Mouse (Mus musculus): Measurements from ENCODE around the gene Ccdc188. TPM values are rescaled to one million over a fixed set of nuclear protein-coding genes. Genes with fewer than 3 reads are reported as not detected.
A peak's percentile ranks its signal among the peaks of the same experiment; 100 is the strongest.

Gene Ccdc188
- not detected in 2 replicates for polyA plus RNA-seq (2015; fragmentation: Nextera tagmentation; extraction: Ambion mirVana)

DNA sequence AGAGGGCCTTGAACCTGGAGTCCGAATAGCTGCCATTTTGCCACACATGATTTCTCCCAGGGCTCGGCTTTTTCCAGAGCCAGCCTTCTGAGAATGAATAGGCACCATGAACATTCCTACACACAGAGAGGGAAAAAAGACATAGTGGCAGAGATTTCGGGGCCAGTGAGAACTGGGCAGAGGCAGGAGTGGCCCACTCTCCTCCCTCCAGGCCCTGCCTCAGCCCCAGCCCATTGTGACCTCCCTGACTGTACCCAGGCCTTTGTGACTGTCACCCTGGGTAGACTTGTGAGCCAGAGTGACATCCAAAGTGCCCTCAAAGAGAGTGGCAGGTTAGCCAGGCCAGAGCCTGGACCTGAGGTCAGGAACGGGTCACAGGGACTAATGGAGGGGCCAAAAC is at the start of gene Ccdc188:
Gene Ccdc188, plus strand, starts transcription at position 301 of the 400 bp plus-strand sequence.
- no peaks in the 10 kb centered on the region for H3K27me3 ChIP-seq (ENCODE audit: control insufficient read depth, insufficient read depth, low read depth, low read length)
- H3K9me3 ChIP-seq (replicated peaks; ENCODE audit: control insufficient read depth, low read length) = no peaks in the 10 kb centered on the region
- no peak within 1 kb of the TSS for H3K4me3 ChIP-seq (ENCODE audit: low read depth, low read length)
- no peak within 1 kb of the TSS for H3K27ac ChIP-seq (ENCODE audit: low read length)
- 52% methylated on average over 4 of the region's 4 CpGs for WGBS (ENCODE audit: insufficient replicate concordance)
- H3K36me3 ChIP-seq (ENCODE audit: control insufficient read depth, insufficient read depth) = no peaks in the 10 kb centered on the region
- ATAC-seq (ENCODE audit: low read depth) = no peak
- no peak within 1 kb of the TSS for H3K4me2 ChIP-seq (ENCODE audit: low read depth, low read length)
- no peak within 1 kb of the TSS for H3K9ac ChIP-seq (ENCODE audit: low read depth, low read length)
- H3K4me1 ChIP-seq (ENCODE audit: control insufficient read depth, low read depth, low read length) = peaks cover 7% of the 10 kb centered on the region; the same call in 1 of the 2 replicates

DNA sequence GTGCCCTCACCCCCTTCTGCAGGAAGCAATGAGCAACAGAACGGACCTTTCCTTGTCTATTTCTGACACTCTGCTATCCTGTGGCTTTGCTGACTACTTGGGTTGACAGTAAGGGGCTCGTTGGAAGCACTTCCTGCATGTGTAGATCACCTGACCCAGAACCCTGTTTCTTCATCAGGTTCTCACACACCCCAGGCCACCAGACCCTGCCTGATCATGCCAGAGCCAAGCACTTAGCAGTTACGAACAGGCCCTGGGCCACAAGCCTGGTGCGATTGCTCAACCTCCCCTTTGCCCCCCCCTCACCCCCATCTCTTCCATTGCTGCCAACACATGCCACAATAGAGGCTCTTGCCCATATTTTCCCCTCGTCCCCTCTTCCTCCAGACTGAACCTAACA is 48.5 kb upstream of the Ccdc188 start:
- Histone ChIP-seq H3K9me3 (replicated peaks; ENCODE audit: control insufficient read depth, low read length) (no peaks in the 10 kb centered on the region), H3K4me1 (ENCODE audit: control insufficient read depth, low read depth, low read length) (no peaks in the 10 kb centered on the region), H3K36me3 (ENCODE audit: control insufficient read depth, insufficient read depth) (no peaks in the 10 kb centered on the region), H3K27ac (ENCODE audit: low read length) (no peak overlapping the region), H3K27me3 (ENCODE audit: control insufficient read depth, insufficient read depth, low read depth, low read length) (no peaks in the 10 kb centered on the region), H3K4me3 (ENCODE audit: low read depth, low read length) (no peak overlapping the region), H3K4me2 (ENCODE audit: low read depth, low read length) (no peak overlapping the region), H3K9ac (ENCODE audit: low read depth, low read length) (no peak overlapping the region)
- ATAC-seq (ENCODE audit: low read depth) = no peak
- 29% methylated on average over 5 of the region's 5 CpGs for WGBS (ENCODE audit: insufficient replicate concordance)

DNA sequence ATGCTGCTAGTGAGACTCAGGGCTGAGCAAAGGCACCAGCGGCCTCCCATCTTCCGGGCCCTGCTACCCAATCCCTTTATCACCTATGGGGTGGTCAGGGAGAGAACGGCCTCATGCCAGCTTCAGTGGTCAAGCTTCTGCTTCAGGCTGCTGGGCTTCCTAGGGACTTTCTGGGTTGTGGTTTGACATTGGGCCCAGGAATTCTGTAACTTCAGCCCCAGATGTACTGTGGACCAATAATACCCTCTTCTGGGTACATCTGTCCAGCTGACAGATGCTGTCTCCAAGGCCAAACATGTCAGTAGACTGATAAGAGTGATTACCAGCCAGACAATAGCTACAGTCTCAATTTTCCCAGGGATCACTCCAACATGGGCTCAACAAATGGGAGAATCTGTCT is 47.9 kb upstream of the Ccdc188 start:
- Histone ChIP-seq H3K36me3 (ENCODE audit: control insufficient read depth, insufficient read depth) (no peaks in the 10 kb centered on the region), H3K27me3 (ENCODE audit: control insufficient read depth, insufficient read depth, low read depth, low read length) (no peaks in the 10 kb centered on the region), H3K9ac (ENCODE audit: low read depth, low read length) (no peak overlapping the region), H3K27ac (ENCODE audit: low read length) (no peak overlapping the region), H3K4me1 (ENCODE audit: control insufficient read depth, low read depth, low read length) (no peaks in the 10 kb centered on the region), H3K4me2 (ENCODE audit: low read depth, low read length) (no peak overlapping the region), H3K9me3 (replicated peaks; ENCODE audit: control insufficient read depth, low read length) (no peaks in the 10 kb centered on the region), H3K4me3 (ENCODE audit: low read depth, low read length) (no peak overlapping the region)
- 69% methylated on average over 3 of the region's 3 CpGs for WGBS (ENCODE audit: insufficient replicate concordance)
- ATAC-seq (ENCODE audit: low read depth) = no peak

DNA sequence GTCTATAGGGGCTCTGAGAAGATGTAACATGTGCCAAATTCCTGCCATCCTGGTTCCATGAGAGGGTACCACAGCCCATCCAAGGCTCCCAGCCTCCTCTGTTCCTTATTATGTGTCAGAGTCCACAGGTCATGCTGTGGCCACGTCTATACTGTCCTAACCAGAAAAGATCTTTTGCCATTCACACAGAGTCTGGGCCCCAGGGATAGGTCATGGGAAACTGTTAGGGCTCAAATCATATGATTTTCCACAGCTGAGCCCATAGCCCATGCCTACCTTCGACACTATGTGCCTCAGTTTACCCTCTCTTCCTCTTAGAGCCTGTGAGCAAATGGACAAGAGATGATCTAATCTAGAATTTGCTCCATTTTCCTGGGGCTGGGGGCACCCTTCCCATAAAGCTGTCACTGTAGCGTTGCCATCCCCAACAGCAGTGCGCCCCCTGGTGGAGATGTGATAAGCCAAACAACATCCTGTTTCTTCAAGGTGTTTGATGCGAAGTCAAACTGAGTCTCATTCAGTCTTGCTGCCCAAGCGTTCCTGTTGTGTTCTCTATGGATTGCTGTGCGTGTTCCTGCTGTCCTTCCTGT is 45.3 kb upstream of the Ccdc188 start:
- no peak for ATAC-seq (ENCODE audit: low read depth)
- no peak overlapping the region for H3K4me2 ChIP-seq (ENCODE audit: low read depth, low read length)
- H3K4me3 ChIP-seq (ENCODE audit: low read depth, low read length) = no peak overlapping the region
- H3K36me3 ChIP-seq (ENCODE audit: control insufficient read depth, insufficient read depth) = no peaks in the 10 kb centered on the region
- H3K9ac ChIP-seq (ENCODE audit: low read depth, low read length) = no peak overlapping the region
- no peak overlapping the region for H3K27ac ChIP-seq (ENCODE audit: low read length)
- no peaks in the 10 kb centered on the region for H3K27me3 ChIP-seq (ENCODE audit: control insufficient read depth, insufficient read depth, low read depth, low read length)
- H3K9me3 ChIP-seq (replicated peaks; ENCODE audit: control insufficient read depth, low read length) = no peaks in the 10 kb centered on the region
- 7% methylated on average over 7 of the region's 7 CpGs for WGBS (ENCODE audit: insufficient replicate concordance)
- H3K4me1 ChIP-seq (ENCODE audit: control insufficient read depth, low read depth, low read length) = peaks cover 4% of the 10 kb centered on the region

DNA sequence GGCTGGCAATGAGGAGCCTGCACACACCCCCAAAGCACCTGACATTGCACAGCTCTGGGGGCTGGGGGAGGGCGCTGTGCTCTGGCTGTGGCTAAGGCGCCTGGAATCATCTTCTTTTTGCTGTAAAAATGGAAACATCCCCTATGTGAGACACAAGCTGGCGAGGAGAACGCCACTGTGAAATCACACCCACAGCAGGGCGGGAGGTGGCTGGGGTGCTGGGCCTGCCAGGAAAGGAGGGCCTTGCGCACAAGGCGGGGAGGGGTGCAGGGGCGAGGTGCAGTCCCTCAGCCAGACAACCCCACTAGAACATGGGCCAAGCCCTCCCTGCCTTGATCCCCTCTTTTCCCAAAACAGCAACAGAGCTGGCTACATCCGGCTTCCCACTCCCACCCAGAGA is 44.4 kb upstream of the Ccdc188 start:
- WGBS (ENCODE audit: insufficient replicate concordance) = 62% methylated on average over 9 of the region's 9 CpGs
- Histone ChIP-seq H3K9ac (ENCODE audit: low read depth, low read length) (no peak overlapping the region), H3K9me3 (replicated peaks; ENCODE audit: control insufficient read depth, low read length) (no peaks in the 10 kb centered on the region), H3K4me2 (ENCODE audit: low read depth, low read length) (no peak overlapping the region), H3K36me3 (ENCODE audit: control insufficient read depth, insufficient read depth) (no peaks in the 10 kb centered on the region), H3K4me1 (ENCODE audit: control insufficient read depth, low read depth, low read length) (peaks cover 4% of the 10 kb centered on the region), H3K27me3 (ENCODE audit: control insufficient read depth, insufficient read depth, low read depth, low read length) (no peaks in the 10 kb centered on the region), H3K4me3 (ENCODE audit: low read depth, low read length) (no peak overlapping the region), H3K27ac (ENCODE audit: low read length) (no peak overlapping the region)
- ATAC-seq (ENCODE audit: low read depth) = no peak

DNA sequence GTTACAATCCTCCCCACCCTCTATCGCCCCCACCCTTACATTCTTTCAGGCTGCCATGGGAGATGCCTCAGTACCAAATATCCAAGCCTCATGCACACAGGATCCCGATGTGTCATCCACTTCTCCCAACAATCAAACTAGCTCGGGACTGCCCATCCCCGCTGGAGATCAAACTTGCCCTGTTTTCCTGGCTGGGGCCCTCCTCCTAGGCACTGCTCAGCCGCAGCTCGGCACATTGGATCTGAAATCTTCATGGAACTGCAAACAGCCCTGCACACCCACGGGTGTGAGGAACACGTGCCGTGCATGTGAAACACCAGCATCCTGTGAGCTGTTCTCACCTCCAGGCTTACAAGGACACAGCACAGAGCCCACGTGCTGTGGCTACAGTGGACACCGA is 43.9 kb upstream of the Ccdc188 start:
- ATAC-seq (ENCODE audit: low read depth) = no peak
- no peaks in the 10 kb centered on the region for H3K27me3 ChIP-seq (ENCODE audit: control insufficient read depth, insufficient read depth, low read depth, low read length)
- no peaks in the 10 kb centered on the region for H3K9me3 ChIP-seq (replicated peaks; ENCODE audit: control insufficient read depth, low read length)
- peaks cover 4% of the 10 kb centered on the region for H3K4me1 ChIP-seq (ENCODE audit: control insufficient read depth, low read depth, low read length)
- no peak overlapping the region for H3K4me3 ChIP-seq (ENCODE audit: low read depth, low read length)
- H3K4me2 ChIP-seq (ENCODE audit: low read depth, low read length) = no peak overlapping the region
- no peak overlapping the region for H3K27ac ChIP-seq (ENCODE audit: low read length)
- no peaks in the 10 kb centered on the region for H3K36me3 ChIP-seq (ENCODE audit: control insufficient read depth, insufficient read depth)
- no peak overlapping the region for H3K9ac ChIP-seq (ENCODE audit: low read depth, low read length)
- 67% methylated on average over 11 of the region's 11 CpGs for WGBS (ENCODE audit: insufficient replicate concordance)

DNA sequence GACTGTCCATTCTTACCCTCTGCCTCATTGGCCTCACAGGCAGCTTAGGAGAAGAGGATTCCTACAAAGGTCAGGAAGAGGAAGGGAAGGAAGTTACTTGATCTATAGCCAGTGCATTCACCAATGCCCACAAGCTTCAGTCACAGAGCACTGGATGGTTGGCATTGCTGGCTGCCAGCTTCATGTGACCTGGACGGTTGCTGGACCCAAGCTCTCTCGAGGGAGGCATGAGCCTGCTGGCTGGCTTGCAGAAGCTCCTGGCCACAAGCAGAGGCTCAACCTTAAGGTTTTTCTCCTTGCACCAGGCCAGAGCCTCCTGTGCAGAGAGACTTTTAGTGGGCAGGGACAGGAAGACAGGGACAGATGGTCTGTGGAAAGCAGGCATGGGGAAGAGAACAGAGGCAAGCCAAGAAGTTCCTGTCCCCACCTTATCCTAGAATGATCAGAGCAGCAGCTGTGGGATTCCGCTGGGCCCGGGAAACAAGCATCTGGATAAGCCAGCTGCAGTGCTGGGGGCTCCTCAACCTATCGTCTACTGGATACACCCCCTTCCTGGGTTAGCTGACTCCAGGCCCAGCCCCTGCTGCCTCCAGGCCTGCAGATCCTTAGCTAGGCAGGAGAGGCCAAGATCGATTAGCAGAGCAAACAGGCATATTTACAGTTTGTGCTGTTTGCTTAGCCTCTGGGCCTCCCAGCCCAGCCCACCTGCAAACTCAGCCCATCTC is 41.7 kb upstream of the Ccdc188 start:
- Histone ChIP-seq H3K4me3 (ENCODE audit: low read depth, low read length) (no peak overlapping the region), H3K9ac (ENCODE audit: low read depth, low read length) (peak overlapping the region; percentile 3), H3K9me3 (replicated peaks; ENCODE audit: control insufficient read depth, low read length) (no peaks in the 10 kb centered on the region), H3K27me3 (ENCODE audit: control insufficient read depth, insufficient read depth, low read depth, low read length) (no peaks in the 10 kb centered on the region), H3K36me3 (ENCODE audit: control insufficient read depth, insufficient read depth) (no peaks in the 10 kb centered on the region), H3K4me2 (ENCODE audit: low read depth, low read length) (peak overlapping the region; percentile 11; the same call in 1 of the 2 replicates), H3K4me1 (ENCODE audit: control insufficient read depth, low read depth, low read length) (peaks cover 4% of the 10 kb centered on the region), H3K27ac (ENCODE audit: low read length) (no peak overlapping the region)
- WGBS (ENCODE audit: insufficient replicate concordance) = 17% methylated on average over 6 of the region's 6 CpGs
- peak; percentile 83 for ATAC-seq (ENCODE audit: low read depth)

DNA sequence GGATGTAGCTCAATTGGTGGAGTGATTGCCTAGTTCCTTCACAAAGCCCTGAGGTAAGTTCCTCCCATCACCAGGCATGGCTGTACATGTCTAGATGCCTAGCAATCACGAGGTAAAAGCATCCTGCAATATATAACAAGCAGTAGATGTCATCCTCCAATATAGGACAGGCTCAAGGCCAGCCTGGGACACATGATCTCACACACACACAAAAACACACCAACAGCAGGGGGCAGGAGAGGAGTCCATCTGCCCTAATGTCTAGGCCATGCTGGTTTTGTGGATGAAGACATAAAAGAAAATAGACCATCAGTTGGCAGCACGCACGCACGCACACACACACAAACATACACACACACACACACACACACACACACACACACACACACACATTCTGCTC is 40.9 kb upstream of the Ccdc188 start:
- no peak overlapping the region for H3K4me2 ChIP-seq (ENCODE audit: low read depth, low read length)
- H3K36me3 ChIP-seq (ENCODE audit: control insufficient read depth, insufficient read depth) = no peaks in the 10 kb centered on the region
- peaks cover 4% of the 10 kb centered on the region for H3K4me1 ChIP-seq (ENCODE audit: control insufficient read depth, low read depth, low read length)
- no peak overlapping the region for H3K27ac ChIP-seq (ENCODE audit: low read length)
- no peaks in the 10 kb centered on the region for H3K27me3 ChIP-seq (ENCODE audit: control insufficient read depth, insufficient read depth, low read depth, low read length)
- 64% methylated on average over 4 of the region's 4 CpGs for WGBS (ENCODE audit: insufficient replicate concordance)
- no peak overlapping the region for H3K9ac ChIP-seq (ENCODE audit: low read depth, low read length)
- peak; percentile 44 for ATAC-seq (ENCODE audit: low read depth)
- no peak overlapping the region for H3K4me3 ChIP-seq (ENCODE audit: low read depth, low read length)
- no peaks in the 10 kb centered on the region for H3K9me3 ChIP-seq (replicated peaks; ENCODE audit: control insufficient read depth, low read length)

DNA sequence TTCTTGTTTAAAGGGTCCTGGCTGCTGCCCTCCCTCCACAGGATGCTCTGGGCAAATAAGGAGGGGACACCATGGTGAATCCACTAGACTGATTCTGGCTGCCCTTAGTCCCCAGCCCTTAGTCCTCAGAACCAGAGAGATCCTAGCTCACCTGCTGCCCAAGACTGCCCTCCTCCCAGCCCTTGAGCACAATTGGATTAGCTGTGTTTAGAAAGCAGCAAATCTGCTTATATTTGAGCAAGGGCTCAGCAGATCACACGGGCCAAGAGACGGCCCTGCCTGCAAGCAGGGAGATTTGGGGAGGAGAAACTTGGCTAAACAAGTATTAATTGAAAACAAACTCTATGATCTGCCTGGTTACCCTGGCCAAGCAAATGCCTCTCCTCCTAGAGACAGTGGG is 38.1 kb upstream of the Ccdc188 start:
- no peaks in the 10 kb centered on the region for H3K36me3 ChIP-seq (ENCODE audit: control insufficient read depth, insufficient read depth)
- 40% methylated on average over 2 of the region's 2 CpGs for WGBS (ENCODE audit: insufficient replicate concordance)
- no peak overlapping the region for H3K9ac ChIP-seq (ENCODE audit: low read depth, low read length)
- no peak overlapping the region for H3K27ac ChIP-seq (ENCODE audit: low read length)
- H3K4me2 ChIP-seq (ENCODE audit: low read depth, low read length) = no peak overlapping the region
- no peaks in the 10 kb centered on the region for H3K9me3 ChIP-seq (replicated peaks; ENCODE audit: control insufficient read depth, low read length)
- no peaks in the 10 kb centered on the region for H3K27me3 ChIP-seq (ENCODE audit: control insufficient read depth, insufficient read depth, low read depth, low read length)
- peaks cover 4% of the 10 kb centered on the region for H3K4me1 ChIP-seq (ENCODE audit: control insufficient read depth, low read depth, low read length)
- ATAC-seq (ENCODE audit: low read depth) = no peak
- H3K4me3 ChIP-seq (ENCODE audit: low read depth, low read length) = no peak overlapping the region

Data from liver, embryonic 16.5 days (tissue).